Mouse (Mus musculus) urinary bladder, adult 18-20 months (tissue): Measurements from ENCODE around the gene Nfe2.

Source experiments
- DNase-seq, 2 experiments: peaks; one replicate each; pipeline ENCODE4 v3.0.0; 2022; ENCODE audit warnings: low spot score in 2 of 2, mixed read lengths in 2 of 2

The Nfe2 gene

DNA sequence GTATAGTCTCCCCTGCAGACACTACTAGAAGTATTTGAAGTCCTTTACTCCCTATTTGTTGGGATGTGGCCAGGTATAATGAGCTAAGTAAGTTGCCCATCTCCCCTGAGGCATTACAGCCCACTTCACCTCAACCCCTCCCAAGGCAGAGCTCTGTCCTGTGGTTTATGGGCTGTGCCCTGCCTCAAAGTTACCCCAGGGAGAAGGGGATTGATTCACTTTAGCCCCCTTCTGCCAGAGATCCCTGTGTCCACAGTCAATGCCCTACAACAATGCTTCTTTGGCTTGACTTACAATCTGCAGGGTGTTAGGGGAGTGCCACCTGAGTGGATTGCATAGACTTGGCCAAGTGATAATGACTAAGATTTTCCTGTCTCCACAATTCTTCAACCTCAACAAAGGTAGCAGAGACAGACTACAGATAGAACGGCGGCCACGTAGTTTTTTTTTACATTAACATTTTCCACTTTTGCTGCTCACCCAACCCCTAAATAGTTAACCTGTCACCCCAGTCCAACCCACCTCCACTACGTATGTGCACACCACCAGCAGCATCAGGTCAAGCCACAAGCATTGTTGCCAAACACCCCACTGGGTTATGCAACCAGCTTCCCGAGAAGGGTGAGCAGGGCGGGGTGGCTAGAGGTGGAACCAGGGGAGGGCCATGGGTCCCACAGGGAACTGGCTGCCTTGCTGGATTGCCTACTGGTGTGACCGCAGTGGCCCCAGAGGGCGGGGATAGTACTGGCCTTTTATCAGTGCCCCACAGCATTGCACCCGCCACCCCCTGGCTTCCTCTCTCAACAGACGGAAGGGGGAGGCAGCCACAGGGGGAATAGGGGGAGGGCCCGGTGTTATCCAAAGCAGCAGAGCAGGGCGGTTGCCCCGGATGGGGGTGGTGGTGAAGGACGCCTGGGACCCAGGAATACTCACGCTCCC is at the start of gene Nfe2:
Gene Nfe2, minus strand, starts transcription at position 614 of the 939 bp plus-strand sequence.
- peak; percentile 42 to 67 for DNase-seq

DNA sequence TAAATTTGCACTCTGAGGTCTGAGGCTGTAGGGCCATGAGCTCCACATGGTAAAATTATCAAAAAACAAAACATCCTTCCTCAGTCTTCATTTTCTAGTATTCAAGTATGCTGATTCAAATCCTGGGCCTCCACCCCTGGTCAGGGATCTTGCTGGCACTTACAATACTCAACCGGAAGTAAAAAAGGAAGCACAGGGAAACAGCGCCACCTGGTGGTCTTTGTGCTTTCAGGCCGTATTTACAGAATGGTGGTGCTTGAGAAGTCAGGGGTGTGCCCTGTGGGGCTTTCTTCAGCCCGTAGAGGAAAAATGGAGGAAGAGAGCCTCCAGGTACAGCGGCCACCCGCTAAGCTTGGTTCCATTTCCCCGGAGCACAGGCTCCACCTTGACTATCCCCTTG is 48.9 kb upstream of the Nfe2 start:
- DNase-seq = peak; percentile 85

DNA sequence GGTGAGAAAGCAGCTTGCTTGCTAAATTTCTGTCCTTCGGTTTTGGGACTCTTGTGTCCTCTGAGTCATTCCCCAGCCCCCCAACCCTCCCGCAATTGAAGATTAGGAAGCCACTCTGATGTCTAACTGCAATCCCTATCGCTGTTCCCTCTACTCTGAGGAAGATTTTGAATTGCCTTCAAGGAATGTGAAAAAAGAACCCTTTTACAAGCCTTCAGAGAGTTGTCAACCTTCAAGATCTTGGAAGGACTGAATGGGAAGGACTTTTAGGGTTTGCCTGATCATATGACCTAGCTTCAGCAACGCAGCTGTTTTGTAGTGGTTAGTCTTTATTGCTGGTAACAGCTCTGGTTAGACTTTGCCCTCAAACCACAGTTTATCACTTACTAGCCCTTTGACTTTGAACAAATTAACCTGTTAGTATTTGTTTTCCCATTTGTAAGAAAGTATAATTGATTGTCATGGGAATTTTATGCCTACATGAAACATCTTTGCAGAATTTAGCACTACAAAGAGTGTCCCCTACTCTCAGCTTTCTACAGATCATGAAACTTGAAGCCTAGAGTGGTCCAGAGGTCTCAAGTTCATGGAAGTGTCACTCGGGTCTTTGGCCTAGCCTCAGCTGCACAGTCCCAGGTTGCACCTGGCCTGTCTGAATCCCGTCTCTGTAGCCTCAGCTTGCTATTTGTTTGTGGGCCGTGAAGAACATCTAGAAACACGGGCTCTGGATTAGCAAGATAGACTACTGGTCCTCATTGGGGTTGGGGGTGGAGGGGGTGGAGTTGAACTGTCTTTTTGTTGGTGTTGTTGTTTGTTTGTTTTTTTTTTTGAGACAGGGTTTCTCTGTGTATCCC is 47.8 kb upstream of the Nfe2 start:
- DNase-seq = no peak

DNA sequence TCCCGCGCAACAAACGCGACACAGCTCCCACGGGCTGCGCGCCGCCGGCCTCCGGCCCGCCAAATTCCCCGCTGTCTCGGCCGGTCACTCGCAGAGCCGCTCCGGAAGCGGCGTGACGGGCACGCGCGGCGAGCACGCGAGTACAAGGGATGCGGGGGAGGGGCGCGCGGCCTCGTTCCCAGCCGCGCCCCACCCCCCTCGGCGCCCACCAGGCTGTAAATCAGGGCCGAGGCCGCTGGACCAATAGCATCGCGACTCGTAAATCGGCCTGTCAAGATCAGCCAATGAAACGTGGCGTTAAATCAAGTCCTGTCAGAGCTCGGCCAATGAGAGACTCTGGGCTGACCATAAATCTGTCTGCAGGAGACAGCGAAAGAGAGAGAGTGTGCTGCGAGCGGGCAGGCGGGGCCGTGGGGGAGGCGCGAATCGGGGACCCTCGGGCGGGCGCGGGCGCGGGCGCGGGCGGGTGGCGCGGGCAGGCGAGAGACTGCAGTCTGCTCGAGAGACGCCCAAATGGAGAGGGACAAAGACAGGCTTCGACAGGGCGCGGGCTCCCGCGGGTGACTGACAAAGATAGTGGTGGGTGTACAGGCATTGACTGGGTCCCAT is 47.0 kb upstream of the Nfe2 start:
- peak; percentile 92 to 93 for DNase-seq

DNA sequence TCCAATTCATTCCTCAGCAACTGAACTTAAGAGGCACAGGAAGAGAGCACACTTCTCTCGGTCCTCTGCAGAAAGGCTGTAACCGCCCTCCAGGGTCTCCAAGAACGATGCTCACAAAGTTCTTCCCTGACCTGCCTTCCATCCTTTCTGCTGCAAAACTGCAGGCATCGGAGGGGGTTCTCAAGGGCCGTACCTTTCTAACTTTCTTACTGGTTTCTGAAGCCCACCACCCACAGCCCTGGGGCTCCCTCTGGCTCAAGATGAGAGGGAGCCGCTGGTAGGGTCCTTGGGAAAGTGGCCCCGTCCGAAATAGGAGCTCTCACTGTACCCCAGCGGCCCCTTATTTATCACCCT is 46.4 kb upstream of the Nfe2 start:
- DNase-seq = no peak

DNA sequence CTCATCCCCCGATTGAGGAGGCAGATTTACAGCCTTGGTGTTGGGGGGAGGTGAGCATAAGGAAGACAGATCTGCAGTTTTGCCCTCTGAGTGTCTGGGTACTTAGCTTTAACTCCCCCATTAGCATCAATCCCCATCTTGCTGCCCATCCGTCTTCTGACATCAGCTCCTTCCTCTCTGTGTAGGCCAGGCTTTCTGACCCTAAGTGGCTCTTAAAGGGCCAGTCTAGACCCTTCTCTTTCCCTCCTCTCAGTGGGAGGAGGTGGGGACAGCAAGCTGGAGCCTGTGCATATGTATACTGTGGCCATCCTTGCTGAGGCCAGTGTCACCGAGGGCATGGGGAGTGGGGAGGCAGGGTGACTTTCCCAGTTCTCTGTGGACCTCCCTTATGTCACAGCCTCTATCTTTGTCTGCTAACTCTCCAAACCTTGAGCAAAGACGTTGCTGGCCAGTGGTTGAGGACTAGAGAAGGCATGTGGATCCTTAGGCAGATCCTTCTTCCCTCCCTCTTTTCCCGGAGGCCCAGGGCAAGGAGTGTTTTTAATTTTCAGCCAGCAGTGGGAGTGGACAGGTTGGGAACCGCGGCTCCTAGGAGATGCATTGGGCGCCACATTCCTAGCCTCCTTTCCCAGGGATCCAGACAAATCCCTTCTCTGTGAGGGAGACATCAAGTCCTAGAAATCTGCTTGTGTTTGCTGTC is 45.9 kb upstream of the Nfe2 start:
- no peak for DNase-seq

DNA sequence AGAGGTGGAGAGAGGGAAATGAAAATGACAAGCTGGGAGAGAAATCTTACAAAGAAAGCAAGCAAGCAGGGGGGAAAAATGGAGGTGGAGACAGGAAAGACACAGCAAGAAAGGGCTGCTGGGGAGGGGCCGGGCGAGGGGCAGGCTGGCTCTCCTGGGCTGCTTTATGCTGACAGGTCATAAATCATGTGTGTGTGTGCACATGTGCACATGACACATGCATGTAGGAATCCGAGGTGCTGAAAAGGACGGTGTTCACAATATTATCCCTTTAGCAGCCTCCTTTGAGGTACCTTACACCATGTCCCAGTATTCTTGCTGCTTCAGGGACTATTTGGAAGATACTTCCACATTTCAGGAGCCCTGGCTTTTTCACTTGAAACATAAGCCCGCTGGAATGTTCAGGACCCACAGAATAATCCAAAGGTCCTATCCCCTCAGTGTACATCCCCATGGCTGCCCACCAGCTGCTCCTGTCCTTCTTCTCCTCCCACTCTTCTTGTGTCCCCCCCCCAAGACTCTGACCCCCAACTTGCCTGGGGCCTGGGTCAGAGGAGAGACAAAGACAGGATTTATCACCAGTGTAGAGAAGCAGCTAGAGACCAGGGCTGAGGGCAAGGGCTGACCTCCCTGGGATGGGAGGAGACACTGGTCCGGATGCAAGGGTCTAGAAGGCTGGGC is 44.3 kb upstream of the Nfe2 start:
- DNase-seq = no peak

DNA sequence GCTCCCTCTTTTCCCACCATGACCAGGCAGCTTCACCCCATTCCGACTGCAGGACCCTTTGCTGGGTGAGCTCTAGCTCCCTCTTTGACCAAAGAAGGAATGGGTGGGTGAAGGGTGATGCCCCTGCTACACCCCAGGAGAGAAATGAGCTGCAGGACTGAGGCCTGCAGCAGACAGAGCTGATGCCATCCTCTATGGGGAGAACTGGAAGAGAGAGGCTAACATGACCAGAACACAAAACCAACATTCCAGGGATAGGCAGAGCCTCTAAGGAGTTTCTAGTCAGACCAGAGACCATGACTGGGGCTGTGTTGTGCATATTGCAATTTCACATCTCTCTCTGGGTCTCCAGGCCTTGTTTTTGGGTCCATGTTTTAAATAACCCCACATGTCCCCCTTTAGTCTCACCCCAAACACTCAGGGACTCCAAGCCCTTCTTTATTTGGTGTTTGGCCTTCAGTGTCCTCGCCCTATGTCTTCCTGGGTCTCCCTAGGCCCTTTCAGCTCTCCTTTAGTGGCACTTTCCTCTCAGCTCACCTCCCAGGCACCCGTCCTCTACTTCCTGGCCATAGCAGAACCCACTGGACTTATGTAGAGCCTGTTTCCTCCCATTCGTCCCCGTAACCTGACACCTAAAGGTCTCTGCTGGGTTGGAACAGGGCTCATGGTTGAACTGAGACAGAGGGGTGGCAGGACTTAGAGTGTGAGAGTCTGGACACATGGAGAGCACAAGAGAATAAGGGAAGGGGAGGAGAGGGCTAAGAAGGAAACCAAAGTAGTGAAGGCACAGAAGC is 43.5 kb upstream of the Nfe2 start:
- no peak for DNase-seq

DNA sequence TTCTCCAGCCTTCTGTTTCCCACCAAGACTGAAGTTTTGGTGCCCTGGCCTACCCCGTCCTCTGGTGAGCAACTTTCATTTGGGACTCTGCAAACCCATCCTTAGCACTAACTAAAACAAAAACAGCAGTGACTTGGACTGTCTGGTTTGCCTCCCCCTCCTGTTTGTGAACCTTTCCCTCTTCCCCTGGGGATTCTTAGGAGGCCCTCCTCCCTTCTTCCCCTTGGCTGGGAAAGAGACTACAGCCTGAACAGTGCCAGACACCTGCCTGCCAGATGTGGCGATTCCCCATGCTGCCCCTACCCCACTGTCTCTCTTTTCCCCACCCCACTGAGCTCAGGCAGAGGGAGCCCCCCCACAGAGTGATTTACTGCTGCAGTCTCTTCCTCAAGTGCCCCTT is 42.8 kb upstream of the Nfe2 start:
- no peak for DNase-seq

DNA sequence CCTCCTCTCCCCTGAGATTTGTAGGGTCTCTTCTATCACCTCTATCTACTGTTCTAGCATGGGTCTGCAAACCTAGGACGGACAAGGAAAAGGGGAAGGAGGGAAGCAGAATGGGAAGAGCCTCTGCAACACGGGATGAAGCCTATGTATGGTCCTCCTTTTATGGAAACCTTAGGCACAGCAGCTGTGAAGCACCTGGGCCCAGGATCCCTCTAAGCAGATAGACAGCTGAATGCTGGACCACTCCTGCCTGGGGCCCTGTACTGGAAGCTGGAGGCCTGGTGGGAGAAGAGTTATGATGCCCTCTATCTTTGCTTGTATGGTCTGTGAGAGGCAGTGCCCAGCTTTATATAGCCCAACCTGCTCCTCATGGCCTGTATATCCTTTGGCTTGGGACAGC is 42.4 kb upstream of the Nfe2 start:
- DNase-seq = no peak

DNA sequence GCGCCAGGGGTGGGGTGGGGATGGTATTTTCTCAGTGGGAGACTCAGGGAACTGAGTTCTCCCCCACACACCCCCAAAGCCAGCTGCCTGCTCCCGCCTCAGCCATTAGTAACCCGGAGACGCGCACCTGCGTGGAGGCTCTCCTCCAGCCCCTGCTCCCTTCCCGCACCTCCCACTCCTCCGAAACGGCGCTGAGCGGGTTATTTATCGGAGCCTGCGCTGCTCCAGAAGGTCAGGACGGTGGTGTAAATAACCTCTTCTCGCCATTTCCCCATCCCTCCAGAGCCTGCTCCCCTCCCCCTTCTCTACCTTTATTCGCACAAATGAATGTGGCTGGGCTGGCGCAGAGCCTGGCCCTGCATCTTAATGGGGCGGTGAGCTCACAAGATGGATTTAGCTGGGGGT is 41.9 kb upstream of the Nfe2 start:
- DNase-seq = no peak

DNA sequence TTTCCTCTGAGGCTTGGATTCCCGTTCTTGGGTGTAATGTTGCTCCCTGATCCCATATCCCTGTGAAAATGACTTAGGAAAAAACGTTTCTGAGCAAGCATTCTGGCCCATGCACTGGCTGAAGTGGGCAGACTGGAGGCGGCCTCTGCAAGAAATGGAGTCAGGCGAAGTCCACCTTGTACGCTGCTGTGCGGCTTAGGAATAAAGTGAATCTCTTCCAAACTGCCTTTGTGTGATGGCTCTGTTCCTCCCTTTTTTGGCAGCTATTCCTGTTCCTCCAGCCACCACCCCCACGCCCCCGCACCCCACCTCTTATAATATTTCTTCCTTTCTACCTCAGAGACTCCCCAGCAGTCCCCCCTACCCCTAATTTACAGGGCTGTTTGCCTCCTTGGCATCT is 41.4 kb upstream of the Nfe2 start:
- no peak for DNase-seq

DNA sequence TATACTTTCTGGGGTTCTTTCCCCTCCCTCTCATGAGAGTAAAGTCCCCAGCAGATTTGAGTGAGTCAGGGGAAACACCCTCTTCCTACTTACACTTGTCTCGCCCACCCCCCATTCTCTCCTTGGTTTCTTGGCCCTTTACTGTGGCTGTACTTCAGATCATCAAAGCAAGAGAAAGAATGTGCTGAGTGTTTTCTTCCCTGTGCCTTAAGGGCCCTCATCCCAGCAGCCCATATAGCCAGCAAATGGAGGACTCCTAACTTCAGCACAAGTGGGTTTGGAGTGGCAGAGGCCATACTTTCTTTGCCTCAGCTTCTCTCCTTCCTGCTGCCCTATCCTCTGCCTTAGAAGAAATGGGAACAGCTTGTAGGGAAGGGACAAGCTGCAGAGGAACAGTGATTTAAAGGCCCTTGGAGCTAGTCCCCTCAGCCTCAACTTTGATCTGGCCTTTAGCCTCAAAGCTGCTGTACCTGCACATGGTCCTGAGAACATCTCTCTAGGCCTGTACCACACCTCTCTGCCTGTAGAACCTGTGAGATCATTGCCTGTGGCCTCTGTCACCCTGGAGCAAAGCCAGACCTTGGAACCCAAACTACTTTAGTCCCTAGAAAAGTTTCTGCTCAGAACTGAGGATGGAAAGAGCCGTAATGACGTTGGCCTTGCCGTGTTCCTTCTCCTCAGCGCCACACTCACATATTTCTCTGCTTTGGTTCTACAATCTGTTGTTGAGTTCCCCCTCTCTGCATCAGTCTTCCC is 40.8 kb upstream of the Nfe2 start:
- DNase-seq = no peak

DNA sequence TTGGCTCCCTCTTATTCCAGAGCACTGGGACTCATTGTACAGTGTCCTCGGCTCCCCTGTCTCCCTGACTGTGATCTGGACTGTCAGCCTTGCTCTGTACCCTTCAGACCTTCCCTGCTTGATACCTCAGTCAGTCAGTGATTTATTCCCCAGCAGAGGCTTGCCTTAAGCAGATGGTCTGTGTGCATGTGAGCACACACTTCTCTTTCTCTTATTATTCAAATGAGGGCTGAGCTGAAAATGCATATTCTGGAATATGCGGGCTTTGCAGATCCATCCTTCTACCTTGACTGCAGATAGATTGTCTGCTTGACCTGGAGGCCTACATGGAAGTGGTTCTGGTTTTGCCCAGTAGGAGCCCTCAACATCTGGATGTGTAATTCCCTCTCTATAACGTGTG is 39.8 kb upstream of the Nfe2 start:
- DNase-seq = no peak

DNA sequence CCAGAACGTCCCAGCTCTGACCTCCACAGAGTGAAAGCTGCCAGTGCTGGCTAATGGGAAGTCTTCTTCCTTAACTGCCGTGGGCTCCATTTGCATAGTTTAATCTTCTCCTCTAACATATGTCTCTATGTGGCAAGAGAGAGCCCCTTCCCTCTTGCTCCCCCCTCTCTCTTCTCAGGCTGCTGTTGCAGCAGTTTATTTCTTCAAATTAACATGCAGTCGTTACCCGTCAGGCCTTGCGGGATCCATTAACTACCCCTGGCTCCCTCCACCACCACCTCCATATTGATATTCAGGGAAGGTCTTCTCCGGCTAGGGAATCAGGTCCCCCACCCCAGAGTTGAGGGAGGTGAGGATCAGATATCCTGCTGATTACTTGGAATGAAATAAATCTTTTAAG is 39.1 kb upstream of the Nfe2 start:
- no peak for DNase-seq

DNA sequence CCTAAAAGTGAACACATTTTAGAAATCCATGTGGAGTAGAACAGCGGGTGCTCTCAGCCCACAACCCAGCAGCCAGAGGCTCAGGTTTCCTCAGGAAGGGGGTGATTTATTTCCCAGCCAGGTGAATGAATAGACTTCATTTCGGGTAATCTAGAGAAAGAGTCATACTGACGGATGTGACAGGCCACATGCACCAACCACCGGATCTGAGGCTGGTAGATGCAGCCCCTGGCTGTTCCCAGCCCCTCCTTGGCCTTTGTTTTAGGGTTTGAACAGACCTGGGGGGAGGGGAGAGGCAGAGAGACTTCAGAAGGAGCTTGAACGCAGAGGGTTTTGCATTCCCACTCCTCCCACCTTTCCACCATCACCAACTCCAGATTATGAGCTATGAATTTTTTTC is 37.6 kb upstream of the Nfe2 start:
- no peak for DNase-seq

DNA sequence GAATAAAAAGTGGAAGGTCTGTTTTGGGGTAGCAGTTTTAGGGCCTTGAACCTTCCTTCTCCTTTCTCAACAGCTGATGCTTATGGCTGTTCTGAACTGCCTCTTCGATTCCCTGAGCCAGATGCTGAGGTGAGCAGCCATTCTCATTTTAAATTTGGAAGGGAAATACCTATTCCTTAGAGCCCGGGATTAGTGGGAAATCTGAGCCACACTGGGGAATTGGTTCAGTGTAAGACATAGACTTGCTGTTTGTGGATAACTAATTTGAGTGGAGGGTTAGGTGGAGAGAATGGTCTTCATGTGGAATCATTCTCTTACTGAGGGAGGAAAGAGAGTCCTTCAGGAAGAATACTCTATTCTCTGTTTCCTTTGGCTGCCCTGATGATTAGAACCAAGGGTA is 36.4 kb upstream of the Nfe2 start:
- DNase-seq = no peak

DNA sequence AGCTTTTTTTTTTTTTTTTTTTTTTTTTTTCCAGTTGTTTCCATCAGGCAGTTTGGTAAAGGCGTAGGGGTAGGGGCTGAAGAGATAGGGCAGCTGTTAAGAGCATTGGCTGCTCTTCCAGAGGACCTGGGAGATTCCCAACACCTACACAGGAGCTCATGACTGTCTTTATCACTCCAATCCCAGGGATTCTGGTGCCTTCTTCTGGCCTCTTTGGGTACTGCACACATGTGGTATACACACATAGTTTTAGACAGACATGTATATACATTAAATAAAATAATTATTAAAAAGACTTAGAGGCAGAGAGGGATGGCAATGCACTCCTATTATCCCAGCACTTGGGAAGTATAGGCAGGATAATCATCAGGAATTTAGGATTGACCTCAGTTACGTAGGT is 35.2 kb upstream of the Nfe2 start:
- no peak for DNase-seq

DNA sequence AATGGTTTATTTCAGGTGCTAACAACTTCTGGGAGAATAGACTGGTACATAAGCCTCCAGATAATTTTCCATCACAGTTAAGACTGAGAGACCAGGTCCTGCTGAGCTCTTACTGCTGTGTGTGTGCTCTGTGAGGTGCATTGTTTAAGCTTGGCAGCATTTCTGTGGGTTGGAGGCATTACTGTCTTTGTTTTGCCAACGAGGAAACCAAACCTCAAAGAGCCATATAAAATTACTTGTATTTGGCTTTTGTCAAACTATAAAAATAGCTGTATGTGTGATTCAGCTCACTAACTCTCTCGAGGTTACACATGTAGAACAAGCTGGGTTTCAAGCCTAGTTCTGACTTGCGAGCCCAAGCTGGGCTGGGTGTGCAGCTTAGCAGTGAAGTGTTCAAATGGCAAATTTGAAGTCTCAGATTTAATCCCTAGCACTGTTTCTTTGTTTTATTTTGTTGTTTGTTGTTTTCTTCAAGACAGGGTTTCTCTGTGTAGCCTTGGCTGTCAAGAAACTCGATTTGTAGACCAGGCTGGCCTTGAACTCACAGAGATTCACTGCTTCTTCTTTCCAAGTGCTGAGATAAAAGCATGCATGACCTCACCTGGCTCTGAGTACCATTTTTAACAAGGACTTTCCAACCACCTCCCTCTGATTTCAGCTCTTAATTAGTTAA is 34.6 kb upstream of the Nfe2 start:
- no peak for DNase-seq
